ENCODE assay signal across 8 mouse cellular contexts in the genomic region with DNA sequence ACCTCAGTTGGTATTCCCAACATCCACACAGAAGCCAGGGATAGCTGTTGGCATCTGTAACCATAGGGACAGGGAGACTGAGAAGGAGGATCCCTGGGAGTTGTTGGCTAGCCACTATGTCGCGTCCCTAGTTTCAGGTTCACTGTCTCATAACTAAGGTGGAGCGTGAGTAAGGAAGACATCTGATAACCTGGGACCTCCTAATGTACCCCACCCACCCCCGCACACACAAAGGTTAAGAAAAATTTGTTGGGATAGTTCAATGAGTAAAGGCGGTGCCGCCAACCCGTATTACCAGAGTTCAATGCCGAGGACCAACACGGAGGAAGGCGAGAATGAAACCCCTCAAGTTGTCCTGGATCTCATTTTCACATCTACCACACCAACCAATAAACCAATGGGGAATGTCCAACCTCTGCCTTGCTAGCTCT. TPM values are rescaled to one million over a fixed set of nuclear protein-coding genes. Genes with fewer than 3 reads are reported as not detected.
A peak's percentile ranks its signal among the peaks of the same experiment; 100 is the strongest.
DNase-seq lines count a peak whose midpoint lies in the region; ATAC-seq and TF ChIP-seq lines count a peak whose summit lies in the region.

No protein-coding gene starts in this region.

- in situ Hi-C loops in ES-E14 (cut with MboI; ENCODE audit: low sequenced_read_pairs in 2 of 2, unreplicated experiment in 2 of 2), result no loop called here

- DNase-seq in heart, embryonic 10.5 days (ENCODE audit: low spot score), result no peak
- DNase-seq in heart, postnatal 4 days, result no peak
- DNase-seq in ES-E14 (ENCODE audit: low read depth, low spot score) (no peak), liver (peak; percentile 41)
- DNase-seq in gastrocnemius, postnatal 4 days (ENCODE audit: low spot score in 2 of 2), result no peak
- DNase-seq in spleen, postnatal 14 days (ENCODE audit: low spot score in 2 of 2), result no peak

- H3K4me3 ChIP-seq in heart, embryonic 10.5 days, result peak overlapping the region; percentile 84
- H3K4me3 ChIP-seq in ES-E14 (ENCODE audit: insufficient read depth in 1 of 2, low read depth in 1 of 2, low read length in 2 of 2, poor library complexity in 1 of 2, severe bottlenecking in 1 of 2), result peak overlapping the region; percentile 86 to 95
- peak overlapping the region; percentile 86 for H3K4me3 ChIP-seq in forebrain, embryonic 13.5 days
- peak overlapping the region; percentile 75 for H3K4me3 ChIP-seq in stomach, embryonic 16.5 days (replicated peaks; ENCODE audit: low read length)

- no peaks in the 10 kb centered on the region for H3K27me3 ChIP-seq in heart, embryonic 10.5 days (ENCODE audit: insufficient read depth, poor library complexity, severe bottlenecking)
- no peaks in the 10 kb centered on the region for H3K27me3 ChIP-seq in forebrain, embryonic 13.5 days
- no peaks in the 10 kb centered on the region for H3K27me3 ChIP-seq in stomach, embryonic 16.5 days (ENCODE audit: control insufficient read depth, insufficient read depth, low read length)

- no peaks in the 10 kb centered on the region for H3K9me3 ChIP-seq in heart, embryonic 10.5 days
- no peaks in the 10 kb centered on the region for H3K9me3 ChIP-seq in ES-E14 (ENCODE audit: control insufficient read depth, insufficient read depth, low read depth, low read length)
- H3K9me3 ChIP-seq in forebrain, embryonic 13.5 days (replicated peaks), result no peaks in the 10 kb centered on the region; the same call in 1 of the 2 replicates
- no peaks in the 10 kb centered on the region for H3K9me3 ChIP-seq in stomach, embryonic 16.5 days (replicated peaks; ENCODE audit: control insufficient read depth, low read length)

- H3K4me2 ChIP-seq in forebrain, embryonic 13.5 days, result peak overlapping the region; percentile 84
- peak overlapping the region; percentile 77 for H3K4me2 ChIP-seq in stomach, embryonic 16.5 days (ENCODE audit: low read depth, low read length)

- H3K4me1 ChIP-seq in heart, embryonic 10.5 days, result peaks cover 26% of the 10 kb centered on the region
- peaks cover 2 to 4% of the 10 kb centered on the region in 2 experiments; a peak in 2 of 4 replicates for H3K4me1 ChIP-seq in ES-E14 (ENCODE audit: control insufficient read depth in 2 of 2, insufficient read depth in 2 of 2, low read length in 2 of 2, poor library complexity in 1 of 2)
- peaks cover 24% of the 10 kb centered on the region for H3K4me1 ChIP-seq in forebrain, embryonic 13.5 days
- H3K4me1 ChIP-seq in stomach, embryonic 16.5 days (ENCODE audit: control insufficient read depth, insufficient read depth, low read length), result peaks cover 20% of the 10 kb centered on the region

- peaks cover 22% of the 10 kb centered on the region for H3K36me3 ChIP-seq in heart, embryonic 10.5 days
- H3K36me3 ChIP-seq in ES-E14 (ENCODE audit: control insufficient read depth, insufficient read depth, low read length, poor library complexity, severe bottlenecking), result peaks cover 18% of the 10 kb centered on the region
- peaks cover 22% of the 10 kb centered on the region for H3K36me3 ChIP-seq in forebrain, embryonic 13.5 days (ENCODE audit: poor library complexity, severe bottlenecking)
- H3K36me3 ChIP-seq in stomach, embryonic 16.5 days (ENCODE audit: control insufficient read depth, insufficient read depth, low read length), result peaks cover 5% of the 10 kb centered on the region; the same call in 1 of the 2 replicates

- H3K9ac ChIP-seq in ES-E14 (ENCODE audit: insufficient read depth, low read depth, low read length, poor library complexity, severe bottlenecking), result peak overlapping the region; percentile 99
- peak overlapping the region; percentile 95 for H3K9ac ChIP-seq in forebrain, embryonic 13.5 days
- peak overlapping the region; percentile 95 for H3K9ac ChIP-seq in stomach, embryonic 16.5 days (ENCODE audit: low read length)

- WGBS in heart, embryonic 10.5 days, result 17% methylated on average over 10 of the region's 10 CpGs
- WGBS in forebrain, embryonic 13.5 days, result 22% methylated on average over 10 of the region's 10 CpGs
- 18% methylated on average over 10 of the region's 10 CpGs for WGBS in stomach, embryonic 16.5 days

- no peak for ATAC-seq in forebrain, embryonic 13.5 days
- ATAC-seq in stomach, embryonic 16.5 days (ENCODE audit: insufficient read depth, low FRiP score), result no peak

- peak overlapping the region; percentile 99 for H3K27ac ChIP-seq in heart, embryonic 10.5 days
- H3K27ac ChIP-seq in ES-E14 (ENCODE audit: insufficient read depth, low read depth, low read length, poor library complexity, severe bottlenecking), result peak overlapping the region; percentile 98
- peak overlapping the region; percentile 98 for H3K27ac ChIP-seq in forebrain, embryonic 13.5 days
- H3K27ac ChIP-seq in stomach, embryonic 16.5 days (ENCODE audit: low read length), result peak overlapping the region; percentile 97

TF ChIP-seq in ES-E14, 5 proteins besides CTCF, POLR2A, EP300 and RAD21:
- no peak for TF ChIP-seq MAFK (IDR thresholded peaks at IDR 0.05; ENCODE audit: insufficient read depth, low read depth, low read length)
- TF ChIP-seq ZC3H11A (IDR thresholded peaks at IDR 0.05; ENCODE audit: borderline replicate concordance, low read depth, low read length), result no peak
- no peak for TF ChIP-seq HCFC1 (IDR thresholded peaks at IDR 0.05; ENCODE audit: borderline replicate concordance, insufficient read depth, low read length)

RNA-seq across cellular contexts. Expression of a gene that starts 0.7 kb away (rescaled TPM):
- 23.0 and 26.0 TPM in 2 replicates for polyA plus RNA-seq in heart, embryonic 10.5 days (2016; fragmentation: Nextera tagmentation; extraction: Ambion mirVana)
- total RNA-seq in heart, postnatal 4 days (2021), result 10 to 100 TPM; 29.4 to 30.5 TPM
- 38.6 and 54.4 TPM in 2 replicates for total RNA-seq in ES-E14 (2012; rRNA removed)
- 19.5 and 21.1 TPM in 2 replicates for polyA plus RNA-seq in forebrain, embryonic 13.5 days (2015; fragmentation: Nextera tagmentation; extraction: Ambion mirVana)
- 21.5 and 21.7 TPM in 2 replicates for polyA plus RNA-seq in stomach, embryonic 16.5 days (2015; fragmentation: Nextera tagmentation; extraction: Ambion mirVana)
- 10 to 100 TPM; 28.4 to 32.3 TPM for total RNA-seq in gastrocnemius, postnatal 4 days (2021)
